Mouse (Mus musculus) adrenal gland, adult (tissue): ENCODE results near the gene Clcn7.

ENCODE experiments used
- DNase-seq, 2 experiments: peaks; one replicate each; pipeline ENCODE4 v3.0.0; 2022 to 2023; ENCODE audit warnings: low spot score in 1 of 2; ENCODE audit not compliant: inconsistent age in 2 of 2

Gene Clcn7

DNA sequence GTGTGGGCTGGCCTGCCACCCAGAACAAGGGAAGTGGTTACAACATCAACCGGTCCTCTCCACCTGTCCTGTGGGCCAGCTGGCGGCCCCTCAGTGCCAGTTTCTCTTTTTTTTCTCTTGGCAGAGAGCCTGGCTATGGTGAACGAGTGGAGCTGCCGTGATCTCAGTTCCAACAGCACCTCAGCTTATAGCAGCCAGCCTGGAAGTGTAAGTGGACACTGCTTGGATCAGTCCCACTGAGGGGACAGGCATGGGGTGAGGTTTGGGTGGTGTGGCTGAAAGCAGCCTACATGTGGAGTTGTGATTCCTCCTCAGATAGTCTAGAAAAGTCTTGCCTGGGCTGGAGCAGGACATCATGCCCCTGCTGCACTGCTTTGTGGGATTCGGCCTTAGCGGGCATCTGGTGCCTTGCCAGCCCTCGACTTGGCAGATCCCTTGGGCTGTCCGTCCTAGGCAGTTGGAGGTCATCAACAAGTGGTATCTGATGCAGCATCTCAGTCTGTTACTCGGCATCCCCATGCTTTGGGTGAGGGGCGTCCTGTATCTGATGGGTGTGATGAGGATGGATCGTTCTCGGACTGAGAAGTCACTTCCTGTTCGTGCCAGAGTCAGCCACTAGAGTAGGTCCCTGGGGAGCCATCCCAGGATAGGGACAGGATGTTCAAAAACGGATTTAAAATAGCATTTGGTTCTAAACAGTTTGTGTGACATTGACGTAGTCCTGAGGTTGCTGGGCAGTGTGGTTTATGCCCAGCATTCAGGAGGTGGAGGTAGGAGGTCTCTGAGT, 77.7 kb downstream of the Clcn7 start:
- DNase-seq: peak; percentile 26 to 55

DNA sequence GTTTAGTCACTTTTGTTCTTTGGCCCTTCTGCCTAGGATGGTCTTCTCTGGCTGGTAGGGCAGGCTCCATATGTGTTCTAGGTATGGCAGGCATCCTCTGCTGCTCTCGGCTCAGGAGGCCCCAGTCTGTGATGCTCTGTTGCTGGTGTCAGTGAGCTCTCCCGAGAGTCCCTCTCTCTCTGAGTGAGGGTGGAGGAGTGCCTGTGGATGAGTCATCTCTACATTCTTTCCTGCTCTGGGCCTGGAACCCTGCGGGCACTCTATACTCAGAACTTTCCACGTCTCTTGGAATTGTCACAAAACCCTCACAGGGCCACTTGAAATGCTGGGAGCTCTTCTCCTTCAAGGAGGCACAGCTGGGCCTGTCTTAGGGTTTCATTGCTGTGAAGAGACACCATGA, 78.5 kb downstream of the Clcn7 start:
- peak in 1 of 2 experiments; percentile 39 for DNase-seq
